Mouse (Mus musculus) heart, embryonic 12.5 days (tissue): ENCODE data around the gene Socs5. TPM values are rescaled to one million over a fixed set of nuclear protein-coding genes. Genes with fewer than 3 reads are reported as not detected.

Source experiments
- ATAC-seq: fragments of 200-750 bp; cut with Nextera tagmentation; 2 replicates; pipeline ENCODE4 v1.8.0; 2017; ENCODE audit warnings: moderate TSS enrichment, moderate library complexity; ENCODE audit not compliant: insufficient number of reproducible peaks, low FRiP score
- H3K27ac ChIP-seq: fragments of 300-500 bp; sonication (generic); 2 replicates; pipeline ENCODE4 v1.5.1; 2016; ENCODE audit warnings: mild to moderate bottlenecking, moderate library complexity; ENCODE audit not compliant: poor library complexity, severe bottlenecking
- H3K27me3 ChIP-seq: fragments of 300-500 bp; sonication (generic); replicated peaks from 2 replicates; pipeline ENCODE4 v1.6.1; 2016; ENCODE audit warnings: mild to moderate bottlenecking, moderate library complexity
- H3K36me3 ChIP-seq: fragments of 300-500 bp; sonication (generic); 2 replicates; pipeline ENCODE4 v1.6.1; 2016; ENCODE audit warnings: mild to moderate bottlenecking, moderate library complexity
- H3K4me1 ChIP-seq: fragments of 300-500 bp; sonication (generic); replicated peaks from 2 replicates; pipeline ENCODE4 v1.6.1; 2016; ENCODE audit warnings: mild to moderate bottlenecking
- H3K4me2 ChIP-seq: fragments of 300-500 bp; sonication (generic); 2 replicates; pipeline ENCODE4 v1.6.1; 2016; ENCODE audit warnings: mild to moderate bottlenecking, moderate library complexity
- H3K4me3 ChIP-seq: fragments of 300-500 bp; sonication (generic); 2 replicates; pipeline ENCODE4 v1.5.1; 2016; ENCODE audit warnings: mild to moderate bottlenecking
- H3K9ac ChIP-seq: fragments of 300-500 bp; sonication (generic); 2 replicates; pipeline ENCODE4 v1.6.1; 2016; ENCODE audit warnings: mild to moderate bottlenecking, moderate library complexity
- H3K9me3 ChIP-seq: fragments of 300-500 bp; sonication (generic); replicated peaks from 2 replicates; pipeline ENCODE4 v1.6.1; 2016; ENCODE audit warnings: mild to moderate bottlenecking, moderate library complexity
- WGBS: fragments of 180-500 bp; shearing (Covaris S2); methylation state at CpG from one replicate; pipeline ENCODE4 v1.1.7; 2016; 5-methylcytosine and 5-hydroxymethylcytosine counted together
- polyA plus RNA-seq: library from polyadenylated mRNA; unstranded; fragments of >200 nt; fragmentation: Nextera tagmentation; extraction: Ambion mirVana; gene quantifications from 2 replicates; pipeline ENCODE4 v1.2.1, GENCODE M21; 2016

Gene Socs5
- polyA plus RNA-seq, 1 experiment from 2014 or later = 13.5 TPM

DNA sequence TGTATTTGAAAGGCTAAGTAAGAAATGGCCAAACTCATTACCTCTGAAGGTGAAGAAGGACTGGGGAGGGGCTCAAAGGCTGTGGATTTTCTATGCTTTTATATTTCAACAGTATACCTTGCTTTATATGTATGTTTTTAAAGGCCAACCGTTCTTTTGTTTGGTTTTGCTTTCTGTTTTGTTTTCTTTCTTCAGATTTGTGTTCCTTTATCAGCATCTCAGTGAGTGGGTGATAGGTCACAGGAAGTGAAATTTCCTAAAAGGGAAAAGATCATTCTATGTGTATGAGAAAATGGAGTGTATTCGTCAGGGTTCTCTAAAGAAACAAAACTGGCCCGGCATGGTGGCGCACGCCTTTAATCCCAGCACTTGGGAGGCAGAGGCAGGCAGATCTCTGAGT, 23.8 kb upstream of the Socs5 start:
- no peak for ATAC-seq
- H3K36me3 ChIP-seq = no peaks in the 10 kb centered on the region
- WGBS = 74% methylated on average over 5 of the region's 5 CpGs

DNA sequence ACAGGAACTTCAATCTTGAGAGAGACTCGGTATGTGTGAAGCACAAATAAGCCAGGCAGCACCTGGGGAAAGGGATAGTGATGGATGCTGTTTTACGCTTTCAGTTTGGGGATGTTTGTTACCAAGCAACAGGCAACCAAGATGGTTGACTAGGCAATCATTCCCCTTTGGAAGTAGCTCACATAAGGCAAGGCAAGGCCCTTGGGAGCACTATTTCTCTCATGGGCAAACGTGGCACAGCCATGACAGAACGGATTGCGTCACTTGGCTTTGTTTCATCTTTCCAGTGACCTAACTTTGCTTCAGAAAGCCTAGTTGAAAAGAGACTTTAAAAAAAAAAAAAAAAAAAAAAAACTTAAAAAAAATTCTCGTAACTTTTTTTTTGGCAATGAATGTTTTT, 21.8 kb upstream of the Socs5 start:
- Histone ChIP-seq H3K9ac (no peak overlapping the region), H3K36me3 (no peaks in the 10 kb centered on the region), H3K27ac (no peak overlapping the region), H3K4me1 (no peaks in the 10 kb centered on the region), H3K4me2 (no peak overlapping the region), H3K27me3 (no peaks in the 10 kb centered on the region), H3K4me3 (no peak overlapping the region), H3K9me3 (0 out of 2 replicates have a peak, but pooled peaks cover 4% of the 10 kb centered on the region)
- WGBS = 82% methylated on average over 6 of the region's 6 CpGs
- ATAC-seq = no peak

More for the DNA sequence above, 23.8 kb upstream of the Socs5 start:
- Histone ChIP-seq H3K9ac (no peak overlapping the region), H3K27me3 (no peaks in the 10 kb centered on the region), H3K4me2 (no peak overlapping the region), H3K9me3 (0 out of 2 replicates have a peak, but pooled peaks cover 4% of the 10 kb centered on the region), H3K27ac (no peak overlapping the region), H3K4me1 (no peaks in the 10 kb centered on the region), H3K4me3 (no peak overlapping the region)

DNA sequence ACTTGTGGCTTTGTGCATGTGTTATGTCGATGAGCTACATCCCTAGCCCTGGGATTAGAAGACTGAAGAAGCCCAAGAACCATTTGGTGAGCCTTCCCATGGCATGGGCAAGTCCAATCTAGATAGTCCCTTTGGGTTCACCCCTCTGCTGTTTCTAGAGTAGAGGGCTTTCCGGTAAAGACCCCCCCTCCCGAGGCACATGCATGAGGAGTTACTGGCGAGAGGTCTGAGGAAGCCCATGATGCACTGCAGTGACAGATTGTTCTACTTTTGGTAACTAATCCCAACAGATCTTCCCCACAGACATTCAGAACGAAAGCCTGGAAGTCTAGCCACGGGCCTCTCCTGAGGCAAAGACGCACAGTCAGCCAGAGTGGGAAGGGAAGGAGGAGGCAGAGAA, 18.2 kb upstream of the Socs5 start:
- Histone ChIP-seq H3K27ac (no peak overlapping the region), H3K4me1 (no peaks in the 10 kb centered on the region; the same call in 1 of the 2 replicates), H3K4me3 (no peak overlapping the region), H3K27me3 (no peaks in the 10 kb centered on the region), H3K9ac (no peak overlapping the region), H3K9me3 (no peaks in the 10 kb centered on the region), H3K36me3 (no peaks in the 10 kb centered on the region), H3K4me2 (no peak overlapping the region)
- 76% methylated on average over 7 of the region's 7 CpGs for WGBS
- no peak for ATAC-seq

DNA sequence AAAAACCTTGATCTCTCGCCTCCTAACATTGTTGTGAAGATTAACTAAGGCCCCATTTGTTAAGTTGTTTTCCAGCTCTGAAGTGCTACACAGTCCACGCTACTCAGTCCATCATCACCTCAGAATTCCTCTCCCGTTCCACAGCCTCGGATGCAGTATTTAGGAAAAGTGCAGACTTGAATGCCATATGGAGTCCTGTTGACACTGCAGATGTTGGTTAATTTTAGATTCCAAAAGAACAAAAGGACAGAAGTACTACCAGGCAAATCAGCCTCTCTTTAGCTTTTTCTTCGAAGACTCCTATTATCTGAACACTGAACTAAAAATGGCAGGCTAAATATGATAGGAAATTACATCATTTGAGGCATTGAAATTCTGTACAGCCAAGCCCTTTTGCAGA, 14.4 kb upstream of the Socs5 start:
- Histone ChIP-seq H3K27me3 (no peaks in the 10 kb centered on the region), H3K9ac (no peak overlapping the region), H3K9me3 (no peaks in the 10 kb centered on the region), H3K4me3 (no peak overlapping the region), H3K36me3 (no peaks in the 10 kb centered on the region), H3K27ac (no peak overlapping the region), H3K4me2 (no peak overlapping the region), H3K4me1 (peaks cover 13% of the 10 kb centered on the region)
- 38% methylated on average over 5 of the region's 5 CpGs for WGBS
- no peak for ATAC-seq

DNA sequence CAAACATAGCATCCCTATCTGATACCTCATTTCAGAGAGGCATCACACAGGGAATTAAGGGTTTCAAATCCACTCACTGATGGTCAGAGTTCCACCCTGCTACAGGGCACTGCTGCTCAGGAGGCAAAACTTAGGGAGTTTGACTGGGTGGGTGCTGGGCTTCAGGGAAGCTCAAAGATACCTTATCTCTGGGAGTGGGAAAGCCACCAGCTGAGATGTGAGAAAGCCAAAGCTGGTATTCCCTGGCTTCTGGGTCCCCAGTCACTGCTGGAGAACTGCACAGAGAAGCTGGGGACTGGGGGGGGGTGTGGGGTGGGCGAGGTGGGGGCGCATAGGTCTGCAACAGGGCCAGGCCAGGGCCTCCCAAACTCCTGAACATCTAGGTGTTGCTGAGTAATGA, 10.5 kb upstream of the Socs5 start:
- ATAC-seq = no peak
- no peak overlapping the region for H3K9ac ChIP-seq
- no peaks in the 10 kb centered on the region for H3K27me3 ChIP-seq
- H3K36me3 ChIP-seq = no peaks in the 10 kb centered on the region
- H3K4me1 ChIP-seq = peaks cover 13% of the 10 kb centered on the region
- no peak overlapping the region for H3K4me2 ChIP-seq
- H3K4me3 ChIP-seq = no peak overlapping the region
- WGBS = 44% methylated on average over 2 of the region's 2 CpGs
- no peak overlapping the region for H3K27ac ChIP-seq
- no peaks in the 10 kb centered on the region for H3K9me3 ChIP-seq

DNA sequence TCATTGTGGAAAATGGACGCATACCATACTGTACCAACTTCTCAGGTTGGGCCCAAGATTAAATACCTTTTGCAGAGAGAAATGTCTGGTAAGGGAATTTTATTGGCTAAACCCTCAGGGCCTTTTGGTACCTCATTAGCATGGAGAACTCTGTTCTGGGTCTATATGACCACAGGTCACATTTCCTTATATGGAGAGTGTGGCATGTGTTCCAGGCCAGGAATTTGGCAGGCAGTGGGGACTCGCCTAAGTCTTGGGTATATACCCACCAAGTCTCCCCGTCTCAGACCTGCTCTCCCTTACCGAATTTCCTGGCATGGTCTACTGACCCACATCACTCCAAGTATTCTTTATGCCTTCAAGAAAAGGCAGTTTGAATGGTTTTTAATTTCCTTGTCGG, 9.9 kb upstream of the Socs5 start:
- no peak overlapping the region for H3K4me3 ChIP-seq
- no peaks in the 10 kb centered on the region for H3K27me3 ChIP-seq
- H3K36me3 ChIP-seq = no peaks in the 10 kb centered on the region
- no peaks in the 10 kb centered on the region for H3K9me3 ChIP-seq
- WGBS = 88% methylated on average over 5 of the region's 5 CpGs
- no peak overlapping the region for H3K4me2 ChIP-seq
- H3K4me1 ChIP-seq = peaks cover 15% of the 10 kb centered on the region
- no peak overlapping the region for H3K27ac ChIP-seq
- ATAC-seq = no peak
- no peak overlapping the region for H3K9ac ChIP-seq

DNA sequence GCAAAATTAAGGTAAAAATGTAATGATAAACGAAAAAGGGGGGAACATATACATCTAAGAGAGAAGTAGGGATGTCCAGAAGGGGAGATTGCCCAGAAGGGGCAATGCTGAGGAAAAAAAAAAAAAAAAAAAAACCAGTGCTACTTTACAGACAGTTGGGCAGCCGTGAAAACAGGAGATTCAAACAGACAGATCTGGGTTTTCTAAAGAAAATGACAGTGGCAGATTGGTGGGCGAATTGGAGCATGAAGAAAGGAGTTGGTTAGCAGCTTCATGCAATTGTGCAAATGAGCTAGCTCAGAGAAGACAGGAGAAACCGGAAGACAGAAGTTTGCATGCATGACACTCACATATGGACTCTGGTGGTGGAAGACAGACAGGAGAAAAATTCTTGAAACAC, 6.5 kb upstream of the Socs5 start:
- H3K27ac ChIP-seq = no peak overlapping the region
- no peaks in the 10 kb centered on the region for H3K27me3 ChIP-seq
- no peak for ATAC-seq
- H3K36me3 ChIP-seq = no peaks in the 10 kb centered on the region
- WGBS = 60% methylated on average over 4 of the region's 4 CpGs
- no peak overlapping the region for H3K9ac ChIP-seq
- H3K4me2 ChIP-seq = no peak overlapping the region
- no peak overlapping the region for H3K4me3 ChIP-seq
- no peaks in the 10 kb centered on the region for H3K9me3 ChIP-seq
- peaks cover 20% of the 10 kb centered on the region for H3K4me1 ChIP-seq

DNA sequence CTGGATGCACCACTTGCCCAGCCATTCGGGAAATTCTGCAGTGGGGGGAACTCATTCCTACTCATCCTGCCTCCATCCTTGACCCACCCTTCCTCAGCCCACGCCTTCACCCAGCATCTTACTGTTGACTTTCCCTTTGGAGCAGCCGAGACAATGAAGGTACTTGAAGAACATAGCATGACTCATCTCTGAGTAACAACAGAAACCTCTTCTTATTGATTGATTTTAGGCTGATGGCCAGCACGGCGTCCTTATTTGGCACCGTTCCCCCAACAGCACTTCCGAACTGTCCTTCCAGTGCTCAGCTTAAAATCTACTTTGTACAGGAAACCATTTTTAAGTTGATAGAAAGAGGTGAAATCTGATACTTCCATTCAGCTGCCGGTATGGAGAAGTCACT, 4.8 kb upstream of the Socs5 start:
- no peak overlapping the region for H3K9ac ChIP-seq
- H3K4me3 ChIP-seq = no peak overlapping the region
- H3K27me3 ChIP-seq = no peaks in the 10 kb centered on the region
- no peaks in the 10 kb centered on the region for H3K36me3 ChIP-seq
- no peak for ATAC-seq
- peaks cover 18% of the 10 kb centered on the region for H3K4me1 ChIP-seq
- H3K27ac ChIP-seq = no peak overlapping the region
- H3K4me2 ChIP-seq = no peak overlapping the region
- H3K9me3 ChIP-seq = no peaks in the 10 kb centered on the region
- WGBS = 43% methylated on average over 8 of the region's 8 CpGs

DNA sequence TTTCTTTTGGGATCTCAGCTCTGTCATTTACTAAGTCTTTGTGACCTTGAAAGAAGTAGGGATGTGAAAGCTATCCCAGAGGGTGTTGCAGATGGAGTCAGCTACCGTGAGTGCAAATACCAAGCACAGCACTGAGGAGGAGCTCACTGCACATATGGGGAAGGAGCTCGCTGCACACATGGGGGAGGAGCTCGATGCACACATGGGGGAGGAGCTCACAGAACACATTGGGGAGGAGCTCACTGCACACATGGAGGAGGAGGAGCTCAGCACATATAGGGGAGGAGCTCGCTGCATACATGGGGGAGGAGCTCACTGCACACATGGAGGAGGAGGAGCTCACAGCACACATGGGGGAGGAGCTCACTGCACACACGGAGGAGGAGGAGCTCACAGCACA, 4.4 kb upstream of the Socs5 start:
- H3K9me3 ChIP-seq = no peaks in the 10 kb centered on the region
- WGBS = 66% methylated on average over 5 of the region's 5 CpGs

DNA sequence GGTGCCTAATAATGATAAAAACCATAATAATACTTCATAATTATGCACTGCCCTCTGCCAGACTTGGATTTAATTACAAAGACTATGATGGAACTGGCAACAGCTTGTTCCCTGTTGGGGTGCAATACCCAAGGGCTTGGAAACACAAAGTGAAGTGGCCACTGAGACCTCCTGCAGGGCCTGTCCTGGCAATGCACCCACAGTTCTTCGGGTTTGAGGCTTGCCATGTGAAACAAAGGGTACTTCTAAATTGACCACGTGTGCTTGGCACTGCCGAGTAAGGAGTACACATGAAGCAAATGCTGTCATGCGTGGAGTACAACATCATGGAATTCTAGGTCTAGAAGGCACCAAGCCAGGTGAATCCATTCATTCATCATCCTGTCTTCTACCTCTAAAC, 3.2 kb upstream of the Socs5 start:
- no peaks in the 10 kb centered on the region for H3K27me3 ChIP-seq
- no peak overlapping the region for H3K27ac ChIP-seq
- H3K4me1 ChIP-seq = peaks cover 18% of the 10 kb centered on the region
- H3K4me3 ChIP-seq = no peak overlapping the region
- no peaks in the 10 kb centered on the region for H3K36me3 ChIP-seq
- WGBS = 83% methylated on average over 4 of the region's 4 CpGs
- no peak for ATAC-seq
- H3K4me2 ChIP-seq = no peak overlapping the region
- no peaks in the 10 kb centered on the region for H3K9me3 ChIP-seq
- no peak overlapping the region for H3K9ac ChIP-seq

More for the DNA sequence above, 4.4 kb upstream of the Socs5 start:
- ATAC-seq = no peak
- Histone ChIP-seq H3K4me1 (peaks cover 18% of the 10 kb centered on the region; the same call in 1 of the 2 replicates), H3K4me2 (no peak overlapping the region), H3K27me3 (no peaks in the 10 kb centered on the region), H3K9ac (no peak overlapping the region), H3K27ac (no peak overlapping the region), H3K36me3 (no peaks in the 10 kb centered on the region), H3K4me3 (no peak overlapping the region)

DNA sequence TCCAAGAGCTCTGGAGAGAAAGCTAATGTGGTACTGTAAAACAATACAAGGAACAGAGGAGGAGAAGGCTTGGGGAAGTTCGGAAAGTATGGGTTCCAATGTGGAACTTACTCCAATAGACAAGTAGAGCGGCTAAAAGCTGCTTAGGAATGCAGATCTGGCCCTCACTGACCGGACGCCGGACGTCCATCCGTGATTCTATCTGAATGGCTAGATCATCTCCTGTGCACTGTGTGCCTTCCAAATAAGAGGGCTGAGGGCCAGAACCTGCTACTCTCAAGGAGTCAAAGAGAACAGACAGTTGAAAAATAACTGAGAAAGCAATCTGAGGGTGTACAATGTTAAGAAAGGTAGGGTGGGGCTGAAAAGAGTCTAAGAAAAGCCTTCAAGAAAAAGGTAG, 1.5 kb upstream of the Socs5 start:
- 78% methylated on average over 7 of the region's 7 CpGs for WGBS
- H3K36me3 ChIP-seq = no peaks in the 10 kb centered on the region
- peaks cover 22% of the 10 kb centered on the region for H3K4me1 ChIP-seq
- H3K4me3 ChIP-seq = no peak overlapping the region
- peak overlapping the region; percentile 87 for H3K4me2 ChIP-seq
- ATAC-seq = no peak
- peak overlapping the region; percentile 85 for H3K27ac ChIP-seq
- no peaks in the 10 kb centered on the region for H3K27me3 ChIP-seq
- H3K9me3 ChIP-seq = no peaks in the 10 kb centered on the region
- H3K9ac ChIP-seq = 0 out of 2 replicates have a peak overlapping the region, but pooled peaks have one; percentile 59

DNA sequence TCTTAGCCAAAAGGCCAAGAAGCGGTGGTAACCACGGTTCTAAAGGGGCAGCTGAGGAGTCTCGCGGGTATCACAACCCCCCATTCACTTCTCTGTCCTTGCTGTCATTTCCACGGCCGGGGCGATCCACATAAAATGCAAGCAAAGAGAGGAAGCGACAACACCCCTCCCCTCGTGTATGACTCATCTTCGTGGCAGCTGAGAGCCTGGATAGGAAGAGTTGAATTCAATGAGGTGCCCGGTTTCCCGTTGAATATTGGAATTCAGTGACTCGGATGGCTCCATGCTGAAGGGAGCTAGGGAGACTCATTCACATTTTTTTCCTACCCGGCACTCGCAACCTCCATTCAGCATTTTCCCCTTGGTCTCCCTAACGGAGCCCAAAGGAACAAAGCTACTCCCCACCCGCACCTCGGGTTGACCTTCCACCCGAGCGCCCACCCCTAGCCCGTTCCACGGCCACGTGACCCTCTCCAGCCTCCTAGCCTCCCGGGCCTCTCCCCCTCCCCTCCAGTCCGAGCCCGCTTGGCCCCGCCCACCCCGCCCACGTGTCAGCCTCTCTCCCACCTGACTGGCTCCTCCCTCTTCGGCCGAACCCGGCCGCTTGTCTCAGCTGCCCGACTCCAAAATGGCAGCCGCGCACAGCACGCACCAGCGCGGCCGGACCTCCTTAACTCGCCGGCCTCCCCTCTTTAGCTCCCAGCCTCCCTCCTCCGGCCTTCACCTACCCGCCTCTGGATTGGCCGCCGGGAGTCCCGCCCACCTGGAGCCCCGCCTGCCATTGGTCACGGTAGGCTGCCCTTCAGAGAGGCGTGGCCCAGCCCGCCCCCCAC, 572 bp upstream of the Socs5 start:
- Histone ChIP-seq H3K4me1 (peaks cover 22% of the 10 kb centered on the region), H3K36me3 (no peaks in the 10 kb centered on the region), H3K27me3 (no peaks in the 10 kb centered on the region), H3K9ac (peak overlapping the region; percentile 88), H3K27ac (peak overlapping the region; percentile 85), H3K4me2 (peak overlapping the region; percentile 87), H3K9me3 (no peaks in the 10 kb centered on the region), H3K4me3 (peak overlapping the region; percentile 76)
- WGBS = under 1% methylated on average over 49 of the region's 51 CpGs
- ATAC-seq = peak; percentile 99
